Mouse (Mus musculus): ENCODE results near the gene Dbp. TPM values are rescaled to one million over a fixed set of nuclear protein-coding genes. Genes with fewer than 3 reads are reported as not detected.
A peak's percentile ranks its signal among the peaks of the same experiment; 100 is the strongest.

Dbp gene
- polyA plus RNA-seq, 1 experiment from 2014 or later, result 3.6 TPM

DNA sequence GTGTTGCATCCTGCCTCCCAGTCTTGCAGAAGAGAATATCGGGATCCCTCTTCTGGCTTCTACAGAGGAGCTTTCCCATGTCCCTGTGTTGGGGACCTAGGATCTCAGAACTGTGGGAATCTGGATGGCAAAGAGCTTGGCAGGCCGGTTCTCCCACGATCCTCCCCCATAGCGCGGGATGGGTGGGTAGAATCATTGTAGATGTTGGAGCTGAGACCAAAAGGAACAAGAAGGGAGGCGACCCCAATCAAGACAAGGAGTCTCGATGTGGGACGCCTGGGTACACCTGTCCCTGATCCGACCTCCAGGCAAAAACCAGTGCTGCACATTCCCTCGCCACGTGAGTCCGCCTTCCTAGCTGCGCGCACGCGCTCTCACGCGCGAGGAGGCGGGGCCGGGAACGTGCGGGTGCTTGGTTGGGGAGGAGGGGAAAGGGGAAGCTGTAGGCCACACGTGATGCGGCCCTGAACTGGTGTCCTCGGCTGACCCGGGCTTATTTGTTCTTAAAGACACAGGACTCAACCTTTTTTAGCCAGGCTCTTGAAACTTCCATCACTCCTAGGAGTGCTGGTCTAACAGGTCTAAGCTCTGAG, 2.6 kb downstream of the Dbp start:
- peak; percentile 95 for DNase-seq (ENCODE audit: low spot score)
- H3K27ac ChIP-seq (replicated peaks), result peak overlapping the region; percentile 89
- H3K4me1 ChIP-seq, result peaks cover 75% of the 10 kb centered on the region
- H3K27me3 ChIP-seq (replicated peaks; ENCODE audit: low read depth, poor library complexity, severe bottlenecking), result peaks cover 4% of the 10 kb centered on the region; the same call in 1 of the 2 replicates
- peak overlapping the region; percentile 76 for H3K4me3 ChIP-seq
- 2% methylated on average over 27 of the region's 27 CpGs for WGBS
- no peaks in the 10 kb centered on the region for H3K9me3 ChIP-seq
- H3K36me3 ChIP-seq (replicated peaks), result peaks cover 33% of the 10 kb centered on the region

DNA sequence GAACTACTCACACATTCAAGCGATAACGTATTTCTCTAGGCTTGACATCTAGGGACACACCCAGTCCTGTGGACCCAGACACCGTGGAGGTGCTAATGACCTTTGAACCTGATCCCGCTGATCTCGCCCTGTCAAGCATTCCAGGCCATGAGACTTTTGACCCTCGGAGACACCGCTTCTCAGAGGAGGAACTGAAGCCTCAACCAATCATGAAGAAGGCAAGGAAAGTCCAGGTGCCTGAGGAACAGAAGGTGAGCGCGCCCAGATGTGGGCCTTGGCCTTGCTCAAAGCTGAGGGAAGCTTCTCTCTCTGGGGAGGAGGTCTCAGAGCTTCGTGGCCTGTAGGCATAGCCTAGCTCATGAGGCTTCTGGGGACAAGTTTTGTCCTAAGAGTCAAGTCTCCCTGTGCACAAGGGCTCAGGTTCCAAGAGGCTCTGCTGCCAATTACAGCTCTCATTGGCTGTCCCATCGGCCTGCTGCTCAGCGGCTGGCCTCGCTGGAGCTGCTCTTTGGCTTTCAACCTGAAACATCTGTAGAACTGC, 3.4 kb downstream of the Dbp start:
- Histone ChIP-seq H3K9me3 (no peaks in the 10 kb centered on the region), H3K36me3 (replicated peaks) (peaks cover 41% of the 10 kb centered on the region), H3K27me3 (replicated peaks; ENCODE audit: low read depth, poor library complexity, severe bottlenecking) (no peaks in the 10 kb centered on the region), H3K27ac (replicated peaks) (peak overlapping the region; percentile 89), H3K4me1 (peaks cover 68% of the 10 kb centered on the region), H3K4me3 (peak overlapping the region; percentile 76)
- 41% methylated on average over 13 of the region's 13 CpGs for WGBS
- DNase-seq (ENCODE audit: low spot score), result peak; percentile 50

DNA sequence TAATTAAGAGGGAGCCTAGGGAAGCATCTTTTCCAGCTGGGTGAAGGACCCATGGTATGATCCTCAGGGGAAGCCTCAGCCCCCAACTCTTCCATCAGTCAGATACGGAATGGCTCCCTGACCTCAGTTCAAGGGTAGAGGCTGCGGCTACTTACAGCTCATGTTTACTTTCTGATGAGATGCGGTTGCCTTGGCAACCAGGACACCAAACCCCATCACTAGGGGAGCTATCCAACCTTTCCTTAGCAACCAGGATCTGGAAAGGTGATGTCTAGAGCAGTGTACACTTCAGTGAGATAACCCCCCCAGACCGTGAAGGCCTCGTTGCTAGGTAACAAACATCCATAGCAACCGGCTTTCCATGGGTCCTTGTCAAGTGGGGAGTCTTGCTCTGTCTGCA, 4.1 kb downstream of the Dbp start:
- H3K27ac ChIP-seq (replicated peaks), result peak overlapping the region; percentile 89; the same call in 1 of the 2 replicates
- H3K36me3 ChIP-seq (replicated peaks), result peaks cover 49% of the 10 kb centered on the region
- 58% methylated on average over 6 of the region's 6 CpGs for WGBS
- H3K4me3 ChIP-seq, result peak overlapping the region; percentile 76; the same call in 1 of the 2 replicates
- H3K27me3 ChIP-seq (replicated peaks; ENCODE audit: low read depth, poor library complexity, severe bottlenecking), result no peaks in the 10 kb centered on the region
- H3K9me3 ChIP-seq, result no peaks in the 10 kb centered on the region
- H3K4me1 ChIP-seq, result peaks cover 68% of the 10 kb centered on the region
- peak; percentile 59 for DNase-seq (ENCODE audit: low spot score)

- no peaks in the 10 kb centered on the region for H3K27me3 ChIP-seq (replicated peaks; ENCODE audit: low read depth, poor library complexity, severe bottlenecking)
- 82% methylated on average over 14 of the region's 14 CpGs for WGBS
- peak overlapping the region; percentile 37; the same call in 1 of the 2 replicates for H3K27ac ChIP-seq (replicated peaks)
- H3K4me1 ChIP-seq, result peaks cover 72% of the 10 kb centered on the region
- H3K9me3 ChIP-seq, result no peaks in the 10 kb centered on the region
- H3K4me3 ChIP-seq, result peak overlapping the region; percentile 5; the same call in 1 of the 2 replicates
- H3K36me3 ChIP-seq (replicated peaks), result peaks cover 52% of the 10 kb centered on the region
- no peak for DNase-seq (ENCODE audit: low spot score)
Observed at GRCm38 (mm10) chr7:45709677-45710355, 4.9 kb downstream of the Dbp start.

- whole genome bisulfite sequencing, result 91% methylated on average over 20 of the region's 20 CpGs
- H3K27me3 ChIP-seq (replicated peaks; ENCODE audit: low read depth, poor library complexity, severe bottlenecking), result no peaks in the 10 kb centered on the region
- H3K27ac ChIP-seq (replicated peaks), result no peak overlapping the region
- H3K36me3 ChIP-seq (replicated peaks), result peaks cover 52% of the 10 kb centered on the region
- peaks cover 74% of the 10 kb centered on the region for H3K4me1 ChIP-seq
- DNase-seq (ENCODE audit: low spot score), result no peak
- no peak overlapping the region for H3K4me3 ChIP-seq
- H3K9me3 ChIP-seq, result no peaks in the 10 kb centered on the region
Observed at GRCm38 (mm10) chr7:45710477-45711191, 5.7 kb downstream of the Dbp start.

DNA sequence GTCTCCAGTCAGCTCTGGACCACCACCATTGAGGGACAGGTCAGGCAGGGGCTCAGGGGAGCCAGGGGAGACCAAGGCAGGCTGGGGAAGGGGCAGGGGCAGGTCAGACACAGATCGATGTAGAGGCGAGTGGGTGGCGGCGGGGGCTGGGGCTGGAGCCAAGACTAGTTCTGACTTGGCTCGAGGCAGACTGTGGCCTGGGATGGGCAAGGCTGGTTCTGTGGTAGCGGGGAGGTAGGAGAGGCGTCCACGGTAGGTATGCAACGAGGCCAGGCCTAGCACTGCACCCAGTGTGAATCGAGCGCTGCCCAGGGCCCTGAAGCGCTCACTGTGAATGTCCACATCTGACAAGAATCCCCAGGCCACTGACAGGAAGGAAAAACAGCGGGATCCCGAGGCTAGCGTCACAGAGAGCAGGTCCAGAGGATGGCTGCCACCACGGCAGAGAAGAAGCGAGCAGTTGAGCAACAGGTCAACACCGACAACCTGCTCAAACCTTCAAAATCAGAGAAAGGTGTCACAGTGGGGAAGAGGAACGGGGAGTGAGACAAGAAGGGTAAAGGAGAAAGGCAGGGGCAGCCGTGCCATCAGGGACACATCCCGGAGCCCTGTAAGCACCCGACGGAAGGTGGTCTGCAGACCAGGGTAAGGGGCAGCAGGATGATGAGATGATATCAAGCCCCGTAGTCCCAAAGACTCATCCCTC, 6.6 kb downstream of the Dbp start:
- H3K27ac ChIP-seq (replicated peaks), result no peak overlapping the region
- H3K27me3 ChIP-seq (replicated peaks; ENCODE audit: low read depth, poor library complexity, severe bottlenecking), result no peaks in the 10 kb centered on the region
- DNase-seq (ENCODE audit: low spot score), result no peak
- peaks cover 74% of the 10 kb centered on the region for H3K4me1 ChIP-seq
- H3K9me3 ChIP-seq, result no peaks in the 10 kb centered on the region
- H3K4me3 ChIP-seq, result no peak overlapping the region
- WGBS, result 91% methylated on average over 24 of the region's 24 CpGs
- H3K36me3 ChIP-seq (replicated peaks), result peaks cover 52% of the 10 kb centered on the region

GRCm38 (mm10) chr7:45712022-45712757, 7.3 kb downstream of the Dbp start:
- H3K4me3 ChIP-seq, result peak overlapping the region; percentile 14; the same call in 1 of the 2 replicates
- no peaks in the 10 kb centered on the region for H3K27me3 ChIP-seq (replicated peaks; ENCODE audit: low read depth, poor library complexity, severe bottlenecking)
- no peak overlapping the region for H3K27ac ChIP-seq (replicated peaks)
- peaks cover 74% of the 10 kb centered on the region for H3K4me1 ChIP-seq
- peaks cover 52% of the 10 kb centered on the region for H3K36me3 ChIP-seq (replicated peaks)
- 89% methylated on average over 21 of the region's 21 CpGs for WGBS
- H3K9me3 ChIP-seq, result no peaks in the 10 kb centered on the region
- DNase-seq (ENCODE audit: low spot score), result no peak

DNA sequence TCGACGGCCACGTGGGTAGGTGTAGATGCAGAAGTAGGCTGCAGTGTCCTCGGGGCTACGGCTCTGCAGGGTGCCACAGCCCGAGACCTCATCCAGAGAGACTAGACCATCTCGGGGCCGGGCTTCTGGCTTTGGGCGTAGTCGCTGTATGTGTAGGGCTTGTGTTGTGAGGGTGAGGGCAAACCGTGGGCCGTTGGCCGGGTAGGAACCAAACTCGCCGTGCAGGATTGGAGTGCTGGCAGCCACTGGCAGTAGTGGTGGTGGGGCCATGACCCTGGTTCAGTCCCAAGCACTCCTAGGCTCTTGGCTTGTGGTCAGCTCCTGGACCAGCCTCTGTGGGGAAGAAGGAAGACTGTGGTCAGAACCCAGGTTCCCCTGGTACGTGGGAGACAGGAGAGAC, 8.5 kb downstream of the Dbp start:
- 89% methylated on average over 16 of the region's 16 CpGs for whole genome bisulfite sequencing
- Histone ChIP-seq H3K36me3 (replicated peaks) (peaks cover 52% of the 10 kb centered on the region), H3K4me1 (peaks cover 62% of the 10 kb centered on the region), H3K27me3 (replicated peaks; ENCODE audit: low read depth, poor library complexity, severe bottlenecking) (no peaks in the 10 kb centered on the region), H3K4me3 (peak overlapping the region; percentile 70), H3K27ac (replicated peaks) (no peak overlapping the region), H3K9me3 (no peaks in the 10 kb centered on the region)
- no peak for DNase-seq (ENCODE audit: low spot score)

- Histone ChIP-seq H3K9me3 (no peaks in the 10 kb centered on the region), H3K4me1 (peaks cover 59% of the 10 kb centered on the region), H3K27ac (replicated peaks) (peak overlapping the region; percentile 90), H3K27me3 (replicated peaks; ENCODE audit: low read depth, poor library complexity, severe bottlenecking) (no peaks in the 10 kb centered on the region), H3K4me3 (peak overlapping the region; percentile 70), H3K36me3 (replicated peaks) (peaks cover 56% of the 10 kb centered on the region)
- DNase-seq (ENCODE audit: low spot score), result no peak
- 83% methylated on average over 6 of the region's 6 CpGs for WGBS
Observed at GRCm38 (mm10) chr7:45713881-45714520, 9.1 kb downstream of the Dbp start.

- Histone ChIP-seq H3K9me3 (no peaks in the 10 kb centered on the region), H3K27me3 (replicated peaks; ENCODE audit: low read depth, poor library complexity, severe bottlenecking) (no peaks in the 10 kb centered on the region), H3K27ac (replicated peaks) (peak overlapping the region; percentile 90), H3K4me3 (peak overlapping the region; percentile 70), H3K4me1 (peaks cover 59% of the 10 kb centered on the region), H3K36me3 (replicated peaks) (peaks cover 58% of the 10 kb centered on the region)
- WGBS, result 11% methylated on average over 14 of the region's 14 CpGs
- DNase-seq (ENCODE audit: low spot score), result no peak
Observed at GRCm38 (mm10) chr7:45714630-45715089, 9.8 kb downstream of the Dbp start.

DNA sequence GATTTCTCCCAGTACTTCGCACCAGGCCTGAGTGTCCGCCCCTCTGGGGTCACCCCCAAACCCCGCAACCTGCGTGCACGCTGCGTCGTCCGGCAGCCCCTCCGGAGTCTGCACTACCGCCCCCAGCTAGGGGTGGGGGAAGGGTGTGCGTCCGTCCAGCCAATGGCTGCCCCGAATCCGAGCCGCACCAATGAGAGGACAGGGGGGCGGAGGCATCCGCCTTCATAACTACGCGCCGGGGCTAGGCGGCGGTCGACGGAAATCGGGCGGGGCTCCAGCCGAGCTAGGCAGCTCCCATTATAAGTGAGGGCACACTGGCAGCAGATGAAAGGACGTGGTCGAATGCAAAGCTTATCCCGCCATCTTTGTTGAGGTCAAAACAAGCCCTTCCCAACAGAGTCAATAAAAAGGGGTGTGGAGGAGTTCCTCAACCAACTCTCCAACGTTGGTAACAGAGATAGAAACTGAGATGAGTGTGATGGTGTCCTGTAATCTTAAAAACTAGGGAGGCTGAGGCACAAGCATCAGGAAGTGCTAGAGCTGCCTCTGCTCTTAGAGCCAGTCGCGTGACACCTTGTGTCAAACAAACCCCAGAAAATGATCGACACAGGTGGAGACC, 10.3 kb downstream of the Dbp start, which contains the start of gene Rpl18:
Gene Rpl18, plus strand, starts transcription at position 368 of the 619 bp plus-strand sequence.
- Histone ChIP-seq H3K36me3 (replicated peaks) (peaks cover 58% of the 10 kb centered on the region), H3K9me3 (no peaks in the 10 kb centered on the region), H3K27ac (replicated peaks) (peak within 1 kb of the TSS; percentile 90), H3K27me3 (replicated peaks; ENCODE audit: low read depth, poor library complexity, severe bottlenecking) (no peaks in the 10 kb centered on the region), H3K4me1 (peaks cover 59% of the 10 kb centered on the region), H3K4me3 (peak within 1 kb of the TSS; percentile 70)
- 7% methylated on average over 34 of the region's 34 CpGs for WGBS
- peak; percentile 98 for DNase-seq (ENCODE audit: low spot score)

Measured in embryonic facial prominence, embryonic 10.5 days (tissue).